Comparison of ENCODE assay signal across 25 mouse cellular contexts in genomic region chr3:146152348-146152747, GRCm38 (mm10). TPM values are rescaled to one million over a fixed set of nuclear protein-coding genes. Genes with fewer than 3 reads are reported as not detected.
DNase-seq lines count a peak whose midpoint lies in the region; ATAC-seq lines count a peak whose summit lies in the region.
"Had no signal": no experiment of that assay in that cellular context is flagged by ENCODE, and none has a peak within 500 bp of the region (broad histone marks: within the 10 kb centered on the region; RNA-seq: fewer than 3 reads in every experiment).

No protein-coding gene starts in this region.

- DNase-seq in spleen, adult 12 weeks (ENCODE audit: low spot score), result peak; percentile 20
- DNase-seq in spleen, postnatal 14 days (ENCODE audit: low spot score in 2 of 2), result no peak
- peak; percentile 39 to 44 for DNase-seq in B cell, adult 2 months
- DNase-seq in testis, postnatal 10 days (ENCODE audit: low spot score), result no peak
- DNase-seq in right cerebral cortex, adult 2 months (ENCODE audit: low spot score in 2 of 2), result no peak
- no peak for DNase-seq in kidney, adult 11 months
- DNase-seq: adrenal gland, adult 8-10 months; cerebellum, adult 18-20 months; cerebellum, postnatal 14 days; kidney, adult 18-20 months; kidney, postnatal 4 days; layer of hippocampus, adult 9-11 months; lung, adult 18-20 months; lung, postnatal 10 days; right cerebral cortex, postnatal 14 days had no signal

- ATAC-seq in CD4-positive, CD25-positive, alpha-beta regulatory T cell, adult 4 months, result peak; percentile 16
- ATAC-seq in inflammation-experienced regulatory T-cells, adult 6 months, result peak; percentile 34
- ATAC-seq: forebrain, embryonic 16.5 days; hindbrain, postnatal 0 days; Patski had no signal

RNA-seq across cellular contexts. Expression of gene Mcoln2, which starts 2.7 kb away (rescaled TPM):
- 1 to 10 TPM; 1.7 to 2.2 TPM for polyA plus RNA-seq in CD4-positive, CD25-positive, alpha-beta regulatory T cell, adult 4 months (2017; shearing (Covaris generic))
- polyA plus RNA-seq in inflammation-experienced regulatory T-cells, adult 6 months (2017; shearing (Covaris generic)), result 1 to 10 TPM; 3.9 to 8.4 (median 7.9) TPM
- polyA plus RNA-seq: forebrain, embryonic 16.5 days; G1E had no signal

RNA-seq across cellular contexts. Expression of gene Mcoln3, which starts 35.1 kb away (rescaled TPM):
- 1 to 10 TPM; 5.3 to 6.2 TPM for polyA plus RNA-seq in CD4-positive, CD25-positive, alpha-beta regulatory T cell, adult 4 months (2017; shearing (Covaris generic))
- 1 to 10 TPM; 2.2 to 6.8 (median 4.7) TPM for polyA plus RNA-seq in inflammation-experienced regulatory T-cells, adult 6 months (2017; shearing (Covaris generic))
- polyA plus RNA-seq: G1E; liver, adult 2 months had no signal

RNA-seq across cellular contexts. Expression of gene Wdr63, which starts 44.4 kb away (rescaled TPM):
- polyA plus RNA-seq in CD4-positive, CD25-positive, alpha-beta regulatory T cell, adult 4 months (2017; shearing (Covaris generic)), result not detected
- polyA plus RNA-seq in inflammation-experienced regulatory T-cells, adult 6 months (2017; shearing (Covaris generic)), result under 1 TPM in 1 of 3 experiments, not detected in 2; 0.44 TPM
- polyA plus RNA-seq: forebrain, embryonic 10.5 days; G1E; limb, embryonic 11.5 days; midbrain, embryonic 11.5 days had no signal

Comparison
In these comparisons a context has a peak if more than half of its experiments do, and no peak if none do; other contexts are left out.
1. DNase-seq: peak in spleen, adult 12 weeks (single experiment) and B cell, adult 2 months (2 of 2); none in spleen, postnatal 14 days (0 of 2), testis, postnatal 10 days (single experiment), right cerebral cortex, adult 2 months (0 of 2) and kidney, adult 11 months (single experiment).